Mouse (Mus musculus) heart, postnatal 0 days (tissue): ENCODE measurements around the gene Fryl.

Experiments
- CTCF ChIP-seq: IDR thresholded peaks from 2 replicates; pipeline ENCODE4 v1.5.1; 2016; ENCODE audit warnings: antibody characterized with exemption, control low read depth, low read depth
- EP300 ChIP-seq: IDR thresholded peaks from 2 replicates; pipeline ENCODE4 v1.6.1; 2016; ENCODE audit warnings: antibody characterized with exemption, low read depth

- TF ChIP-seq CTCF, result no peak
- no peak for TF ChIP-seq EP300
These were observed 249.4 kb downstream of the Fryl start, which contains the start of gene Slc10a4 for GRCm38 (mm10) chr5:73006784-73007581.
